Mouse (Mus musculus) bone marrow macrophage, adult 2 months (primary cell): ENCODE data around the gene Tmem95. TPM values are rescaled to one million over a fixed set of nuclear protein-coding genes. Genes with fewer than 3 reads are reported as not detected.
A peak's percentile ranks its signal among the peaks of the same experiment; 100 is the strongest.

Experiments used
- H3K27ac ChIP-seq: 2 replicates; pipeline ENCODE4 v1.5.1; 2012; ENCODE audit warnings: low read depth, low read length; ENCODE audit not compliant: insufficient read depth
- H3K4me1 ChIP-seq: 2 replicates; pipeline ENCODE4 v1.6.1; 2012; ENCODE audit warnings: low read length; ENCODE audit not compliant: control insufficient read depth, insufficient read depth
- H3K4me3 ChIP-seq: 2 replicates; pipeline ENCODE4 v1.5.1; 2012; ENCODE audit warnings: mild to moderate bottlenecking, low read length, moderate library complexity; ENCODE audit not compliant: insufficient read depth
- CTCF ChIP-seq: IDR thresholded peaks from 2 replicates; pipeline ENCODE4 v1.5.1; 2012; ENCODE audit warnings: low read depth, mild to moderate bottlenecking, low read length, moderate library complexity
- POLR2A ChIP-seq: IDR thresholded peaks from 2 replicates; pipeline ENCODE4 v1.6.1; 2012; ENCODE audit warnings: mild to moderate bottlenecking, low read depth, low read length, borderline replicate concordance
- polyA plus RNA-seq: library from polyadenylated mRNA; stranded (reverse); fragments of >200 nt; gene quantifications from 2 replicates; pipeline ENCODE4 v1.2.4, GENCODE M21; 2012; ENCODE audit not compliant: missing spikeins, insufficient read depth, insufficient read length

Gene Tmem95
- polyA plus RNA-seq, 1 experiment = not detected

GRCm38 (mm10) chr11:69880853-69881603 is 3.2 kb upstream of the Tmem95 start, which contains the start of gene Kctd11:
TSS of gene Kctd11 (minus strand) at chr11:69881406.
- Histone ChIP-seq H3K4me1 (peaks cover 11% of the 10 kb centered on the region), H3K27ac (peak within 1 kb of the TSS; percentile 34), H3K4me3 (peak within 1 kb of the TSS; percentile 62)
- TF ChIP-seq CTCF (0 out of 2 replicates have a peak, but pooled peaks have one; percentile 15), POLR2A (no peak)

- TF ChIP-seq POLR2A = no peak
- TF ChIP-seq CTCF = 0 out of 2 replicates have a peak, but pooled peaks have one; percentile 10
- peak overlapping the region; percentile 62 for H3K4me3 ChIP-seq
- H3K27ac ChIP-seq = peak overlapping the region; percentile 26
- H3K4me1 ChIP-seq = peaks cover 11% of the 10 kb centered on the region
Observed at GRCm38 (mm10) chr11:69880506-69880852, 2.7 kb upstream of the Tmem95 start.

- no peak overlapping the region for H3K27ac ChIP-seq
Observed at GRCm38 (mm10) chr11:69879711-69880110, 1.9 kb upstream of the Tmem95 start.

GRCm38 (mm10) chr11:69878952-69879351 is 1.1 kb upstream of the Tmem95 start:
- peaks cover 8% of the 10 kb centered on the region for H3K4me1 ChIP-seq

More at GRCm38 (mm10) chr11:69879711-69880110, 1.9 kb upstream of the Tmem95 start:
- Histone ChIP-seq H3K4me1 (peaks cover 11% of the 10 kb centered on the region), H3K4me3 (no peak overlapping the region)
- TF ChIP-seq CTCF = no peak
- no peak for TF ChIP-seq POLR2A

GRCm38 (mm10) chr11:69878399-69878798 is 581 bp upstream of the Tmem95 start:
- TF ChIP-seq CTCF (no peak), POLR2A (no peak)
- no peak overlapping the region for H3K27ac ChIP-seq
- peaks cover 8% of the 10 kb centered on the region for H3K4me1 ChIP-seq
- no peak overlapping the region for H3K4me3 ChIP-seq

More at GRCm38 (mm10) chr11:69878952-69879351, 1.1 kb upstream of the Tmem95 start:
- Histone ChIP-seq H3K27ac (no peak overlapping the region), H3K4me3 (no peak overlapping the region)
- TF ChIP-seq CTCF (no peak), POLR2A (no peak)

GRCm38 (mm10) chr11:69876867-69877266 is 951 bp downstream of the Tmem95 start:
- Histone ChIP-seq H3K27ac (no peak overlapping the region), H3K4me1 (peaks cover 8% of the 10 kb centered on the region), H3K4me3 (no peak overlapping the region)
- peak; percentile 61 for TF ChIP-seq CTCF
- TF ChIP-seq POLR2A = no peak

GRCm38 (mm10) chr11:69876186-69876585 is 1.6 kb downstream of the Tmem95 start:
- TF ChIP-seq POLR2A (no peak), CTCF (no peak)
- Histone ChIP-seq H3K27ac (no peak overlapping the region), H3K4me1 (peaks cover 4% of the 10 kb centered on the region; the same call in 1 of the 2 replicates), H3K4me3 (no peak overlapping the region)

- no peak overlapping the region for H3K4me3 ChIP-seq
- no peaks in the 10 kb centered on the region for H3K4me1 ChIP-seq
- TF ChIP-seq POLR2A (no peak), CTCF (no peak)
- H3K27ac ChIP-seq = no peak overlapping the region
Observed at GRCm38 (mm10) chr11:69872451-69872850, 5.4 kb downstream of the Tmem95 start.

- Histone ChIP-seq H3K27ac (no peak overlapping the region), H3K4me1 (no peaks in the 10 kb centered on the region), H3K4me3 (no peak overlapping the region)
- TF ChIP-seq CTCF (no peak), POLR2A (no peak)
Observed at GRCm38 (mm10) chr11:69871822-69872221, 6.0 kb downstream of the Tmem95 start.

- TF ChIP-seq CTCF = no peak
- no peak for TF ChIP-seq POLR2A
- Histone ChIP-seq H3K4me3 (no peak overlapping the region), H3K27ac (no peak overlapping the region), H3K4me1 (no peaks in the 10 kb centered on the region)
Observed at GRCm38 (mm10) chr11:69870289-69871069, 7.3 kb downstream of the Tmem95 start.
